Mouse (Mus musculus) lung, embryonic 15.5 days (tissue): Measurements from ENCODE around the gene Prm3. TPM values are rescaled to one million over a fixed set of nuclear protein-coding genes. Genes with fewer than 3 reads are reported as not detected.

ENCODE experiments used
- ATAC-seq: fragments of 200-750 bp; cut with Nextera tagmentation; 2 replicates; pipeline ENCODE4 v1.8.0; 2017; ENCODE audit warnings: moderate number of reproducible peaks, borderline replicate concordance; ENCODE audit not compliant: low FRiP score, low TSS enrichment; ENCODE audit errors: extremely low read depth
- H3K27ac ChIP-seq: fragments of 300-500 bp; sonication (generic); 2 replicates; pipeline ENCODE4 v1.5.1; 2015; ENCODE audit warnings: moderate library complexity, mild to moderate bottlenecking, inconsistent platforms
- H3K27me3 ChIP-seq: fragments of 300-500 bp; sonication (generic); 2 replicates; pipeline ENCODE4 v1.6.1; 2015; ENCODE audit warnings: inconsistent platforms
- H3K36me3 ChIP-seq: fragments of 300-500 bp; sonication (generic); 2 replicates; pipeline ENCODE4 v1.6.1; 2015; ENCODE audit warnings: inconsistent platforms
- H3K4me1 ChIP-seq: fragments of 300-500 bp; sonication (generic); 2 replicates; pipeline ENCODE4 v1.6.1; 2015; ENCODE audit warnings: inconsistent platforms
- H3K4me2 ChIP-seq: fragments of 300-500 bp; sonication (generic); 2 replicates; pipeline ENCODE4 v1.6.1; 2015; ENCODE audit warnings: inconsistent platforms, mild to moderate bottlenecking, moderate library complexity
- H3K4me3 ChIP-seq: fragments of 300-500 bp; sonication (generic); 2 replicates; pipeline ENCODE4 v1.5.1; 2015; ENCODE audit warnings: mild to moderate bottlenecking, inconsistent platforms
- H3K9ac ChIP-seq: fragments of 300-500 bp; sonication (generic); 2 replicates; pipeline ENCODE4 v1.6.1; 2015; ENCODE audit warnings: inconsistent platforms
- H3K9me3 ChIP-seq: fragments of 300-500 bp; sonication (generic); 2 replicates; pipeline ENCODE4 v1.6.1; 2016; ENCODE audit warnings: inconsistent platforms
- WGBS: fragments of 180-500 bp; shearing (Covaris S2); methylation state at CpG from one replicate; pipeline ENCODE4 v1.1.7; 2015; 5-methylcytosine and 5-hydroxymethylcytosine counted together
- polyA plus RNA-seq: library from polyadenylated mRNA; unstranded; fragments of >200 nt; fragmentation: Nextera tagmentation; extraction: Ambion mirVana; gene quantifications from 2 replicates; pipeline ENCODE4 v1.2.1, GENCODE M21; 2015

The Prm3 gene
- polyA plus RNA-seq, 1 experiment from 2014 or later = not detected

DNA sequence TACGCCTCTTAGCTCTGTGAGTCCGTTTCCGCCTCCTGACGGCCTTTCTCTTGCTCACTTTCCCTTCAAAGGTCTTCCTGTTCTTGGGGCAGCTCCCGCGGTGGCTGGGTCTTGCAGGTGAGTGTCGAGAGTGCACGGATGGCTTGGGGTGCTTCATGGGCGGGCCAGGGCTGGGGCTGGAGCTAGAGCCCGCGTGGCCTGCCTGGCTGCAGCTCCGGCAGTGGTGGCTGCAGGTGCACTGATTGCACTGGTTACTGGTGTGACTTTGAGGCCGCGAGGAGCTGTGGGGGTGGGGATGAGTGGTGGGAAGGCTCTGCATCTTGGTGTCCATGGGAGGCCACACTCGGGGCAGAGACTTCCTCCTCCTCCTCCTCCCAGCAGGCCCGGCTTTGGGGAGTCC, 2.4 kb downstream of the Prm3 start, which contains the start of gene Tnp2:
TSS of gene Tnp2 (minus strand) at position 390 of the 400 bp plus-strand sequence.
- no peak for ATAC-seq
- H3K27ac ChIP-seq = no peak within 1 kb of the TSS
- H3K9ac ChIP-seq = no peak within 1 kb of the TSS
- H3K27me3 ChIP-seq = no peaks in the 10 kb centered on the region
- H3K4me3 ChIP-seq = no peak within 1 kb of the TSS
- no peak within 1 kb of the TSS for H3K4me2 ChIP-seq
- H3K36me3 ChIP-seq = no peaks in the 10 kb centered on the region
- 47% methylated on average over 16 of the region's 16 CpGs for WGBS
- H3K9me3 ChIP-seq = no peaks in the 10 kb centered on the region
- H3K4me1 ChIP-seq = peaks cover 30% of the 10 kb centered on the region

DNA sequence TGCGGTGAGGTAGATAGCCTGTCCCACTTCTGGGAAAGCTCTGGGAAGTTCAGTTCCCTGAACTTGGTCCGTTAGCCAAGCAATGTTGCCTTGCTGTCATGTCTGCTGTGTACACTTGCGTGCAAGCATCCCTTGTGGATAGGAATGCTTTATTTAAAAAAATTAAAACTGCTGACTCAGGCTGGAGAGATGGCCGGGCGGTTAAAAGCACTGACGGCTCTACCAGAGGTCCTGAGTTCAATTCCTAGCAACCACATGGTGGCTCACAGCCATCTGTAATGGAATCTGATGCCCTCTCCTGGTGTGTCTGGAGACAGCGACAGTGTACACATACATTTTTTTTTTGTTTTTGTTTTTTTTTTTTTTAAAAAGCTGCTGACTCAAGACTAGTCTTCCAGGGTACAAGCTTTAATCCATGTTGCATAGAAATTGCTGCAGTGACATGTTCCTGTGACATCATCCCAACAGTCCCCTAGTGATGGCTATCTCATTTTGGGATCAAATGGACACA, 3.1 kb downstream of the Prm3 start:
- H3K4me3 ChIP-seq = no peak overlapping the region
- H3K27ac ChIP-seq = no peak overlapping the region
- no peak overlapping the region for H3K4me2 ChIP-seq
- H3K4me1 ChIP-seq = peaks cover 37% of the 10 kb centered on the region
- no peak overlapping the region for H3K9ac ChIP-seq
- 69% methylated on average over 7 of the region's 7 CpGs for WGBS
- H3K36me3 ChIP-seq = no peaks in the 10 kb centered on the region
- no peaks in the 10 kb centered on the region for H3K27me3 ChIP-seq
- H3K9me3 ChIP-seq = no peaks in the 10 kb centered on the region
- ATAC-seq = no peak

DNA sequence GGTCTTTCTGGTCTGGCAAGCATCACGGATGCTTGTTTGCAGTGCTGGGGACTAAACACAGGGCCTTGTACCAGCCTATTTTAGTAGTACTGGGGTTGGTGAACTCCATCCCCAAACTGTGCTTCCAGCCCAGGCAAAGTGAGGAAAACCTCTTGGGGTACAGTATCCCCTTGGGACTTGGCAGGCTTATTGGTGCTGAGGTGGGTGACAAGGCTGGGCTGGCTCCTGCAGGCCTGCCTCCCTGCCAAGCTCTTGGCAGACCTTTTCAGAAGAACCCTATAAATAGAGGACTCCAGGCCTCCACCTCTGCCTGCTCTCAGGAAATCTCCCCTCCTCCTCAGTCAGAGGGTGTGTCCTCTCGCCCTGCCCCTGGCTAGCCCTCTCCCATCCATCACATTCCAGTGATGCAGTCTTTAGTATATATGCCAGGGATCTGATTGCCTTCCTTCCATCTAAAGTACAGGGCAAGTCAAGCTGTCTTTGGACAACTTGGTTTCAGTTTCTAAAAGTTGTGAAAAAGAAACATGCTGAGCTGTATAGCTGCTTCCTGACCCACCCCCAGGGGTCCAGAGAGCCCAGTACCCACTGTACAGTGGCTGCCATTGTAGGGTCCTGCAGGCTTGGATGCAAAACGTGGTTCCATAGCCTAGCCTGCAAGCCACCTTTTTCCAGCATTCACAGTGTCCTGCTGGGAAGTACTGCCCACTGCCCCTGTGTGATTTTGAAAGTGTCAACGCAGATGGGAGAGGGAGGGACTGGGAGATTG, 3.7 kb downstream of the Prm3 start:
- Histone ChIP-seq H3K4me2 (peak overlapping the region; percentile 98; the same call in 1 of the 2 replicates), H3K36me3 (no peaks in the 10 kb centered on the region), H3K4me3 (no peak overlapping the region), H3K27ac (peak overlapping the region; percentile 99), H3K9ac (no peak overlapping the region), H3K4me1 (peaks cover 43% of the 10 kb centered on the region), H3K9me3 (no peaks in the 10 kb centered on the region), H3K27me3 (no peaks in the 10 kb centered on the region)
- 51% methylated on average over 4 of the region's 4 CpGs for WGBS
- no peak for ATAC-seq

DNA sequence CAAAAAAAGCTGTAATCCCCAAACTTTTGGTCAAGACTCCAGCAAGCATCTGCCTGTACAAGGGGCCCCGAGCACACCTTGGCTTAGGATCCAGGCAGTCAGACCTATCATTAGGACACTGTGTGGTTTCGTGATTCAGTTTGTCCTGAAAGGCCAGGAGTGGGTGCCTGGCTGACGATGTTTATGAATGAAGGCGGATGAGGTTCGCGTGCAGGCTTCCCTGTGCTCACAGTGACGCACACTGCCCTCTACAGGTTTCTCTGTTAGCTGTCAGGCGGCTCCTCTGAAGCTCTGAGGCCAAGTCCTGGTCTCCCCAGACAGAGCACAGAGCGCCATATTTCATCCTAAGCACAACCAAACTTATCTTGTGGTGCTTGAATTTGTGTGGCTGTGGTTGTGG, 4.4 kb downstream of the Prm3 start:
- Histone ChIP-seq H3K36me3 (no peaks in the 10 kb centered on the region), H3K4me1 (peaks cover 49% of the 10 kb centered on the region), H3K9ac (peak overlapping the region; percentile 82), H3K27ac (peak overlapping the region; percentile 99), H3K9me3 (no peaks in the 10 kb centered on the region), H3K27me3 (no peaks in the 10 kb centered on the region), H3K4me3 (peak overlapping the region; percentile 62), H3K4me2 (peak overlapping the region; percentile 98)
- peak; percentile 25 for ATAC-seq
- WGBS = 2% methylated on average over 9 of the region's 9 CpGs

DNA sequence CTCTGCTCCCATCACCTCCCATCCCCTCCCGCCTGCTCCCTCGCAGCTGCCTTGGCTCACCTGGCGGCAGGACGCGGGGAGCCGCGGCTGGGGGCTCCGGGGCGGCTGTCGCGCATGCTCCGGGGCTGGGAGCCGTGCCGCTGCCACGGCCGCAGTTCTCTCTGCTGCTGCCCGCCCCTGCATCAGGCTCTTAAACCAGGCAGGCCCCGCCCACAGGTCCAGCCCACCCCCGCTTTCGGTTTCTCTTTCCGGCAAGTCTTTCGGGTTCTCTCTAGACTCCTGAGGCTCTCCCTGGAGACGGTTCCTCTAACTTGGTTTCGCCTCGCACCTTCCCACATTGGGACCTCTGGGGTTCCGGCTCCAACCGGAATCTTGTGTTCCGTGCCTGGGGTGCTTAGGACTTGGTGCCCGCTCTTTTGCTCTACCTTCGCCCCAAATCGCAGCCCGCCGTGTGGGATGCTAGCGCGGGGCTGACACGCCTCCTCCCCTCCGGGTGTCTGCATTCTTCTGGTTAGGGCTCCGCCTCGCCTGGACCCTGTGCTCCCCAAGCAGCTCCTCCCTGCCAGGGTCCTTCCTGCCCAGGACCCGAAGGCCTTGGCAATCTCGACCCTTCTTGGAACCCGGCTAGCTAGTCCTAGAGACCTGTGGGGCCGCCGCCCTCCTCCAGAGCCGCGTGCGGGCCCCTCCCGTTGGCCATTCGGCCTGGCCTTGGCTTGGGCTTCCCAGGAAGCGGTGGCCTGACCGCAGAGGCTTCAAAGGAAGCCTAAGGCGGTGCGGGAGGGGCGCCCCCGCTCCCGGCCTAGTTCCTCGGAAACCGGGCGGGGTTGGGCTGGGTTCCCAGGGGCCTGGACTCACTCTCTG, 5.1 kb downstream of the Prm3 start, which contains the start of gene Socs1:
TSS of gene Socs1 (minus strand) at position 166 of the 861 bp plus-strand sequence.
- WGBS = under 1% methylated on average over 59 of the region's 59 CpGs
- Histone ChIP-seq H3K4me1 (peaks cover 56% of the 10 kb centered on the region), H3K27ac (peak within 1 kb of the TSS; percentile 99), H3K36me3 (no peaks in the 10 kb centered on the region), H3K27me3 (no peaks in the 10 kb centered on the region), H3K9me3 (no peaks in the 10 kb centered on the region), H3K9ac (peak within 1 kb of the TSS; percentile 82), H3K4me3 (peak within 1 kb of the TSS; percentile 62), H3K4me2 (peak within 1 kb of the TSS; percentile 98)
- ATAC-seq = peak; percentile 88

DNA sequence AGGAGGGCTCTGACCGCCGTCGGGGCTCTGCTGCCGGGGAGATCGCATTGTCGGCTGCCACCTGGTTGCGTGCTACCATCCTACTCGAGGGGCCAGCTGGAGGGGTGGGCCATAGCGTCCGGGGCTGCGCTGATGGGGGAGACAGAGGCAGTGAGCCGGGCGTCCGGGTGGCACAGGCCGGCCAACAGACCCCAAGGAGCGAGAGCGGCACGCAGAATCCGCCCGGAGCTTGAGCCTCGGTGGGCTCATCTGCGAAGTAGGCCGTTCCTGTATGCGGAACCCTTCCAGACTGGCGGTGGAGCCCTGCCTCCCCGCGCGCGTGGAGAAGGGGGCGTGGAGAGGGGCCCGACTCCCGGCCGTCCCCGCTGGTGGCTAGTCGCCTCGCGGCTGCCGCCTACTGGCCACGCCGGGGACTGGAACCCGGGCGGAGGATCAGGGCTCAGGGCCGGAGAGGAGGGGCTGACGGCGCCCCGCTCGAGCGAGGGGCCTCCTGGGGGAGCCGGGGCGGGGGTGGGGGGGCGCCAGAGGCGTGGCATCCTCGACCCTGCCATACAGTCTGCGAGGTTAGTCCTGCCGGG, 5.8 kb downstream of the Prm3 start:
- H3K27ac ChIP-seq = peak overlapping the region; percentile 99
- peak overlapping the region; percentile 82 for H3K9ac ChIP-seq
- H3K27me3 ChIP-seq = no peaks in the 10 kb centered on the region
- H3K4me2 ChIP-seq = peak overlapping the region; percentile 98
- WGBS = under 1% methylated on average over 55 of the region's 55 CpGs
- peak; percentile 85 for ATAC-seq
- H3K4me1 ChIP-seq = peaks cover 63% of the 10 kb centered on the region
- peak overlapping the region; percentile 62 for H3K4me3 ChIP-seq
- no peaks in the 10 kb centered on the region for H3K9me3 ChIP-seq
- H3K36me3 ChIP-seq = no peaks in the 10 kb centered on the region

DNA sequence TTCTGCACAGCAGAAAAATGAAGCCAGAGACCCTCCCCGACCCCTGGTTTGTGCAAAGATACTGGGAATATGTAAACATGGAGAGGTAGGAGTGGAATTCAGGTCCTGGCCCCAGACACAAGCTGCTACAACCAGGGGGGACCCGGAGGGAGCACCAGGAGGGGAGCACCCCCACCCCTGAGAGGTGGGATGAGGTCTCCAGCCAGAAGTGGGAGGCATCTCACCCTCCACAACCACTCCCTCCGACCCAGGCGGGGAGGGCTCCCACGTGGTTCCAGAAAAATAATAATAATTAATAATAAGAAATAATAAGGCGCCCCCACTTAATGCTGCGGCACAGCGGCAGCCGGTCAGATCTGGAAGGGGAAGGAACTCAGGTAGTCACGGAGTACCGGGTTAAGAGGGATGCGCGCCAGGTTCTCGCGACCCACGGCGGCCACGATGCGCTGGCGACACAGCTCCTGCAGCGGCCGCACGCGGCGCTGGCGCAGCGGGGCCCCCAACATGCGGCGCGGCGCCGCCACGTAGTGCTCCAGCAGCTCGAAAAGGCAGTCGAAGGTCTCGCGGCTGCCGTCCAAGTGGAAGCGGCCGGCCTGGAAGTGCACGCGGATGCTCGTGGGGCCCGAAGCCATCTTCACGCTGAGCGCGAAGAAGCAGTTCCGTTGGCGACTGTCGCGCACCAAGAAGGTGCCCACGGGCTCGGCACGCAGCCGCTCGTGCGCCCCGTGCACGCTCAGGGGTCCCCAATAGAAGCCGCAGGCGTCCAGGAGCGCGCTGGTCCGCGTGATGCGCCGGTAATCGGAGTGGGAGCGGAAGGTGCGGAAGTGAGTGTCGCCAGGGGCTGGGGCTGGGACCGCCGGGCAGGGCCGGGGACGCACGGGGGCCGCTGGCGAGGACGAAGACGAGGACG, 6.6 kb downstream of the Prm3 start:
- H3K9me3 ChIP-seq = no peaks in the 10 kb centered on the region
- ATAC-seq = no peak
- H3K36me3 ChIP-seq = no peaks in the 10 kb centered on the region
- peak overlapping the region; percentile 82 for H3K9ac ChIP-seq
- H3K27ac ChIP-seq = peak overlapping the region; percentile 99
- peak overlapping the region; percentile 62 for H3K4me3 ChIP-seq
- no peaks in the 10 kb centered on the region for H3K27me3 ChIP-seq
- WGBS = under 1% methylated on average over 80 of the region's 81 CpGs
- peak overlapping the region; percentile 98 for H3K4me2 ChIP-seq
- peaks cover 63% of the 10 kb centered on the region for H3K4me1 ChIP-seq

DNA sequence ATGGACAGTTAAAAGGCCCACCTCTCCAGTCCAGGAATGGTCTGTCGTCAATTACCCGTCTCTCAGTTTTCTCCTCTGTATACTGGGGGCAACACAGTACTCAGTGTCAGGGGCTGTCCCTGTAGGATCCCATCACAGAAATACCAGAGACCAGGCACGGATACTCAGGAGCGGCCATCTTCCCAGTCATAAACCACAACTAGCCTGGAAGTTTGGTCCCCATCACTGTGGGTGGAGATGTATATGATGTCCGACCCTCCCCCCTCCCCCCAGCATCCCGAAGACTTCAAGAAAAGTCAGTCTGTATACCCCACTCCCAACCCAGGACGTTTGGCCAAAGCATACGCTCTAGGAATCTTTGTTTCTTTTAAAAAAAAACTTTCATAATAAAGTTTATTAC, 7.3 kb downstream of the Prm3 start:
- no peak for ATAC-seq
- peak overlapping the region; percentile 82; the same call in 1 of the 2 replicates for H3K9ac ChIP-seq

DNA sequence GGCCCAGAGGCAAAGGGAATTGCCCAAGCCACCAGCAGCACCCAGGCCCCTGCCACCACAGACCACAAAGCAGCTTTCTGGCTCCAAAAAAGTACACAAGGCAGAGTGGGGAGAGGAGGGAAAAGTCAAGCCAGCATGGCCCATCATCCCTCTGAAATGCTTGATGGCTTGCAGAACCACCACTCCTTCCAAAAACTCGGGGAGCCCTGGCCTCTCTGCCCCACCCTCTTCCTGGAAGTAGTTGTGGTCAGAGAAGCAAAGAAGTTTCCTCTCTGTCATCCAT, 7.6 kb downstream of the Prm3 start:
- Histone ChIP-seq H3K9me3 (no peaks in the 10 kb centered on the region), H3K9ac (peak overlapping the region; percentile 20; the same call in 1 of the 2 replicates), H3K4me2 (peak overlapping the region; percentile 98), H3K4me1 (peaks cover 63% of the 10 kb centered on the region), H3K27me3 (no peaks in the 10 kb centered on the region), H3K36me3 (no peaks in the 10 kb centered on the region), H3K4me3 (peak overlapping the region; percentile 62), H3K27ac (peak overlapping the region; percentile 51; the same call in 1 of the 2 replicates)
- ATAC-seq = no peak
- 16% methylated on average over 1 of the region's 1 CpGs for WGBS

More for the DNA sequence above, 7.3 kb downstream of the Prm3 start:
- no peaks in the 10 kb centered on the region for H3K36me3 ChIP-seq
- no peak overlapping the region for H3K27ac ChIP-seq
- peak overlapping the region; percentile 62 for H3K4me3 ChIP-seq
- no peaks in the 10 kb centered on the region for H3K9me3 ChIP-seq
- WGBS = 60% methylated on average over 8 of the region's 8 CpGs
- H3K4me1 ChIP-seq = peaks cover 63% of the 10 kb centered on the region
- peak overlapping the region; percentile 98 for H3K4me2 ChIP-seq
- no peaks in the 10 kb centered on the region for H3K27me3 ChIP-seq

DNA sequence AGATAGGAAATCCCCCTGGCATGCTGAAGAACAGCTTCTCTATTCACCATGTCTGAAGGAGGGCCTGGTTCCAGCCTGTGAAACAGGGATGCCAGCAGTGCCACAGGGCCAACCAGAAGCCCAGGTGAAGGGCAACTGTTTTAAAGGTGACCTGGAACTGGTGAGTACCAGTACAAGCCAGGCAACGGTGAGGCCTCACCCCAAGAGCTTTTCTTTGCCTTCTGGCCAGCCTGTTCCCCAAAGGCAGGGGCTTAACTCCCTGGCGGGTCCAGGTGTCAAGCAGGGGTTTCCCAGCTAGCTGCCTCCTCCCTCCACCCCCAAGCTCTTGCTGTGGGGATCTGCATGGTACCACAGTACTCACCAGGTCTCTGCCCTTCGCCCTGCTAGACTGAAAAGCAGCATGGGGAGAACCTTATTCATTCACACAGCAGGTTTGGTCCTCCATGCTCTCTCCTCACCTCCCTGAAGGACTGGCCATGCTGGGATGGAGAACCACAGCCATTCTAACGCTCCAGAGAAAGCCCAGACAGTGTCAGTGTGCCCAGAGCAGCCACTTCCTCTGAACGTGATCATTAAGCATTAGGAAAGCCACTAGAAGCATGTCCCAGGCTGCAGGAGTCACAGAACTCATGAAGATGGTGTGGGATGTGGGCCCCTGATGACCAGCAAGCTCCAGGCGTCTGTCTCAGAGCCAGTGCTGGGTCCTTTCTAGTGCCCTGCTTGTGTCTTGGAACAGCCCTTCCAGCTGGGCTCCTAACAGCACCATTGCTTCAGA, 8.2 kb downstream of the Prm3 start:
- H3K4me1 ChIP-seq = peaks cover 62% of the 10 kb centered on the region
- H3K4me2 ChIP-seq = peak overlapping the region; percentile 98
- H3K9me3 ChIP-seq = no peaks in the 10 kb centered on the region
- H3K27me3 ChIP-seq = no peaks in the 10 kb centered on the region
- H3K36me3 ChIP-seq = no peaks in the 10 kb centered on the region
- peak overlapping the region; percentile 20 for H3K9ac ChIP-seq
- WGBS = 37% methylated on average over 6 of the region's 6 CpGs
- H3K4me3 ChIP-seq = peak overlapping the region; percentile 62
- no peak for ATAC-seq
- peak overlapping the region; percentile 51 for H3K27ac ChIP-seq
